8 mouse cellular contexts compared by ENCODE assay signal in the genomic region with DNA sequence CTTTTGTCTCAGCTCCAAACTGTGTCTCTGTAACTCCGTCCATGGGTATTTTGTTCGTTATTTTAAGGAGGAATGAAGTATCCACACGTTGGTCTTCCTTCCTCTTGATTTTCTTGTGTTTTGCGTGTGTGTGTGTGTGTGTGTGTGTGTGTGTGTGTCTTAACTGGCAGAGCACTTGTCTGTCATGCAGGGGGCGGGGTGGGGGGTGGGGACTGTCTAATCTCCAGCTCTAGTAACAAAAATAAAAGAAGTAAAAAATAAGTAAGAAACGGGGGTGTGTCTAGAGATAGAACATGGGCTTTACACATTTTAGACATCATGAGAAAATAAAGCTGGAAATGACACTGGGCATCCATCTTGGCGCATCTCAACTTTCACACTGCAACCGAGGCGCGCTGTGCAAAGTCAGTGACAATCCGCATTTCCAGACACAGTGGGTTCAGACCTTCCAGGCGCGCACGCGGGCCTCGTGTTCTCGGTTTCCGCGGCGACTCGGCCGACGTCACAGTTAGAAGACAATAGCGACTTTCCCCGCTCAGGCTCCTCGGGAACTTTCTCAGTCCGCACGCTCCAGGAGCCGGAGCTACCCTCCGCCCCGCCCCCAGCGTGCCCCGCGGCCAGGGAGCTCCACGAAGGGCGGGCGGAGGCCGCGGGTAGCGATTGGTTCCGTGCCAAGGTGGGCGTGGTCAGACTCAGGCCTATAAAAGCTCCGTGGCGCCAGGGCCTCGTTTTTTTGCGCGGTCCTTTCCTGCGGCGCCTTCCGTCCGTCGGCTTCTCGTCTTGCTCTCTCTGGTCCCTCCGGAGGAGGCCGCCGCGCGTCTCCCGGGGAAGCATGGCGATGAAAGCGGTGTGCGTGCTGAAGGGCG. TPM values are rescaled to one million over a fixed set of nuclear protein-coding genes. Genes with fewer than 3 reads are reported as not detected.
DNase-seq lines count a peak whose midpoint lies in the region; ATAC-seq and TF ChIP-seq lines count a peak whose summit lies in the region.

A gene (plus strand): TSS at position 729 of the 866 bp plus-strand sequence.

- peaks cover 42% of the 10 kb centered on the region for H3K4me1 ChIP-seq in hindbrain, embryonic 10.5 days (replicated peaks)
- peaks cover 5% of the 10 kb centered on the region for H3K4me1 ChIP-seq in lung, postnatal 0 days (ENCODE audit: insufficient read depth, low read depth, low read length)

- peak; percentile 65 for DNase-seq in MEL-GATA-1-ER (ENCODE audit: extremely low read depth, low read depth)
- DNase-seq in cerebellum, adult 8-10 months: peak; percentile 96
- peak; percentile 97 for DNase-seq in hindbrain, embryonic 10.5 days (ENCODE audit: low spot score)
- peak; percentile 90 for DNase-seq in layer of hippocampus, adult 9-11 months
- DNase-seq in lung, postnatal 0 days (ENCODE audit: low spot score): peak; percentile 96
- DNase-seq in ovary, postnatal 14 days (ENCODE audit: low spot score): peak; percentile 99
- DNase-seq in thymus, postnatal 14 days: peak; percentile 99

- H3K9ac ChIP-seq in lung, postnatal 0 days (replicated peaks; ENCODE audit: low read depth): peak within 1 kb of the TSS; percentile 96

- peak; percentile 72 for ATAC-seq in frontal cortex, adult (ENCODE audit: low TSS enrichment)
- peak; percentile 93 for ATAC-seq in lung, postnatal 0 days

- no peak for TF ChIP-seq CTCF in lung, postnatal 0 days (IDR thresholded peaks at IDR 0.05)

- no peaks in the 10 kb centered on the region for H3K9me3 ChIP-seq in hindbrain, embryonic 10.5 days
- no peaks in the 10 kb centered on the region for H3K9me3 ChIP-seq in lung, postnatal 0 days (ENCODE audit: low read length)

- TF ChIP-seq EP300 in lung, postnatal 0 days (IDR thresholded peaks at IDR 0.05): peak; percentile 39

- H3K27ac ChIP-seq in hindbrain, embryonic 10.5 days: peak within 1 kb of the TSS; percentile 96
- H3K27ac ChIP-seq in lung, postnatal 0 days (ENCODE audit: low read length): peak within 1 kb of the TSS; percentile 95

- peaks cover 29% of the 10 kb centered on the region for H3K36me3 ChIP-seq in hindbrain, embryonic 10.5 days
- H3K36me3 ChIP-seq in lung, postnatal 0 days (ENCODE audit: insufficient read depth, low read length): peaks cover 1% of the 10 kb centered on the region; the same call in 1 of the 2 replicates

- 2% methylated on average over 63 of the region's 63 CpGs for WGBS in hindbrain, embryonic 10.5 days
- 1% methylated on average over 60 of the region's 63 CpGs for WGBS in lung, postnatal 0 days

- peak within 1 kb of the TSS; percentile 79 for H3K4me2 ChIP-seq in lung, postnatal 0 days (replicated peaks; ENCODE audit: low read depth, low read length)

- H3K4me3 ChIP-seq in hindbrain, embryonic 10.5 days: peak within 1 kb of the TSS; percentile 96
- H3K4me3 ChIP-seq in lung, postnatal 0 days (ENCODE audit: low read depth, low read length): peak within 1 kb of the TSS; percentile 96

- H3K27me3 ChIP-seq in hindbrain, embryonic 10.5 days (ENCODE audit: insufficient read depth, poor library complexity, severe bottlenecking): no peaks in the 10 kb centered on the region
- no peaks in the 10 kb centered on the region for H3K27me3 ChIP-seq in lung, postnatal 0 days (replicated peaks; ENCODE audit: insufficient read depth, low read length)

RNA-seq across cellular contexts. Expression of the gene that starts here (rescaled TPM):
- polyA plus RNA-seq in hindbrain, embryonic 10.5 days (2016; fragmentation: Nextera tagmentation; extraction: Ambion mirVana): 1,109 and 1,208 TPM in 2 replicates
- polyA plus RNA-seq in lung, postnatal 0 days (2015; fragmentation: Nextera tagmentation; extraction: Ambion mirVana): 1,664 and 1,843 TPM in 2 replicates

Comparison
In these comparisons a context has a peak if more than half of its experiments do, and no peak if none do; other contexts are left out.
1. Peak in every context shown above with its lines: DNase-seq, ATAC-seq, H3K4me3 ChIP-seq and H3K27ac ChIP-seq.